Mouse (Mus musculus) inflammation-experienced regulatory T-cells, adult 6 months (primary cell): ENCODE results near the gene Maco1. TPM values are rescaled to one million over a fixed set of nuclear protein-coding genes. Genes with fewer than 3 reads are reported as not detected.

Source experiments
- ATAC-seq: one replicate; pipeline ENCODE4 v1.8.0; 2017
- polyA plus RNA-seq, 3 experiments: library from polyadenylated mRNA; unstranded; fragments of 100-300 nt; shearing (Covaris generic); gene quantifications; one replicate each; pipeline ENCODE4 v1.2.1; 2017

Gene Maco1
- polyA plus RNA-seq = 1 to 10 TPM; 3.4 to 5.5 (median 5.4) TPM

DNA sequence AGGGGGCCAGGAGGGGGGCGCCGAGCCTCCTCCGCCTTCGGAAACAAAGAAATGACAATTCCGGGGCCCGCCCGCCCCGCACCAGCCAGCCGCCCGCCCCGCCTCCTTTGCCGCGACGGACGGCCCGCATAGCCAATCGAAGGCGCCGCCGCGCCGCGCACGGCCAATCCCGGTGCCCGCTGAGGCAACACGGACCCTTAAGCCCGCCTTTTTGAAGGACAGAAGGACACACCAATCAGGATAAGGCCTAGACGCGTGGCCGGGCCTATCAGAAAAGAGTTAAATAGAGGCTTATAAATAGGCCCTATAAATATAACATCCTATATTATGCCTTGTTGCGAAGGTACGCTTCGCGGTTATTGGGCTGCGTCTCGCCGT, at the start of gene Maco1:
Gene Maco1 (minus strand): TSS at position 87 of the 378 bp plus-strand sequence.
- peak; percentile 89 for ATAC-seq

DNA sequence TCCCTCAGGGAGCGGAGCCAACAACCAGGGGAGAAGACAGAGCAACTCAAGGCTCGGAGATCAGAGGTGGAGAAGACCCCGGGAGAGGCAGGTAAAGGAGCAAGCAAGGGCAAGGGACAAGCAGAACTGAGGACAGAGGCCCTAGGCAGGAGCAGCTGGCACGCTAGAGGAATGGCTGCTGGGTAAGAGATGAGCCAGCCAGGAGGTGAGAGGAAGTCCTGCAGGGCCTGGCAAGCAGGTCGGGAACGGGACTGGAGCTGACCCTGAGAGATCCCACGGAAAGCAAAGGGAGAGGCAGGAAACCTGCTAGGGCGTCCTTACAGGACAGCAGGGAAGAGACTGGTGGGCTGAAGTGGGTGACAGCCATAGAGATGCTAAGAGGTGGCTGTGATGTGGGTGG, 48.0 kb upstream of the Maco1 start:
- ATAC-seq = no peak

DNA sequence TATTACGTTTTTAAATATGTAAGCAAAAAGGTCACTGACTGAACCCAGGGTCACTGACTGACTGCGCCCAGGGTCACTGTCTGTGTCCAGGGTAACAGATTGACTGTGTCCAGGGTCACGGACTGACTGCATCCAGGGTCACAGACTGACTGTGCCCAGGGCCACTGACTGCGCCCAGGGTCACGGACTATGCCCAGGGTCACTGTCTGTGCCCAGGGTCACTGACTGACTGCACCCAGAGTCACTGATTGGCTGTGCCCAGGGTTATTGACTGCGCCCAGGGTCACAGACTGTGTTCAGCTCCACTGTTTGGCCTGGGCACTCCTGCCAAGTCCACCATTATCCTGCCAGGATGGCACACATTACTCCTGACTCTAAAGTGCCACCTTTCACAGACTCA, 44.1 kb upstream of the Maco1 start:
- no peak for ATAC-seq

DNA sequence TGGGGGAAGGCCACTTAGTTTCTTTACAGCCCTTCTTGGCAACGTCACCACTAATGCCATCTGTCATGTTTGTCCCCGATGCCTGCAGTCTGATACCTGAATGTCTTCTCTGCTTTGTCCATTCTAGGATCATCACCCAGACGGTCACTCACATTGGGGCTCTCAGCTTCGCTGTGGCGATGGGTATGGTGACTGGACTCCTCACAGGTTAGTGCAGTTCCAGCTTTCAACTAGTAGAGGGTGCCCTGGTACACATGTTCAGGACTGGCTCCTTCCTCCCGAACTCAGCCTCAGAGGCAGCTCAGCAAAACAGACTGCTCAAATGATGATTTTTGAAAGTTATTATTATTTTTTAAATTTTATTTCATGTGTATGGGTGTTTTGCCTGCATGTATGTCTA, 39.0 kb upstream of the Maco1 start:
- ATAC-seq = no peak

DNA sequence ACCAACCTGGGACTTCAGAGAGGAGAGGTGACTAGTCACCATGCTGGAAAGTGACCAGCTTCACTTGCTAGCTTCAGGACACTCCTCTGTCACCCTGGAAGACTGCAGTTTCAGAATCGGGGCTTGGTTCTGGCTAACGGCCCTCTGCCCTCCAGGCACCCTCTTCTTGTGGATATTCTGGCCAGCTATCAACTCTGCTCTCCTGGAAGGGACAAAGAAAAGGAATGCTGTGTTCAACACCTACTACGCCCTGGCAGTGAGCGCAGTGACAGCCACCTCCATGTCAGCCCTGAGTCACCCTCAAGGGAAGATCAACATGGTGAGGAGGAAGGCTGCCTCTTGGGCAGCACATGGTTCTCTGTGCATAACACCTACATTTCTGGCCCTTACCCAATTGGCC, 31.2 kb upstream of the Maco1 start:
- no peak for ATAC-seq

DNA sequence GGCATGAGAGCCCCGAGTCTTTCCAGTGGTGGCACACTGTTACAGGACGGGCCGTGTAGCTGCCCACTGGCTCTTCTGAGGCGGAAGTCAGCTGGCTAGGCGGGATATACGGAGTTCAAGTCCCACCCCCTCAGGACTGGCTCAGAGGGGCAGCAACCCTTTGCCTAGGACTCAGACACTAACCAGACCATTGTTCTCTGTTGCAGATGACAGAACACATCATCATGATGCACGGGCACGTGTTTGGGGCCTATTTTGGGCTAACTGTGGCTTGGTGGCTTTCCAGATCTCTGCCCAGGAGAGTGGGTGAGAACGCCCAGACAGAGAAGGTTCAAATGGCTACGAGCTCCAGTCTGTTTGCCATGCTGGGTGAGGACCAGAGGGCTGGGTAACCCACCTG, 30.7 kb upstream of the Maco1 start:
- no peak for ATAC-seq

DNA sequence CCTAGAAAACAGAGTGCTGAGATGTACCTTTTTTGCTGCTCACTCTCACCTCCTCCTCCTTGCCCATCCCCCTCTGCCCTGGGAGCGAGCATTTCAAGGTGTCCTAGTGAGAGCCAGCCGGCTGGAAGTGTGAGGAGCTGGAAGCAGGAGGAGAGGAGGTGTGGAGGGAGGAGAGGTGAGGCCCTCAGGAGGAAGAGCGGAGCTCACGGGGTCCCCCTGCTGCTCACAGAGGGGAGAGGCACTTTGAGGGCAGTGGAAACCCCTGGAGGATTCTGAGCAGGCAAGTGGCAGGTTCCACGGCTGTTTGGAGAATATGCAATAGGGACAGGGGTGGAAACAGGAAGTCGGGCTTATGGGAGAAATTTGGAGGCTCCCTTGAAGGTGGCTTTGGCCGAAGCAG, 30.1 kb upstream of the Maco1 start:
- no peak for ATAC-seq

DNA sequence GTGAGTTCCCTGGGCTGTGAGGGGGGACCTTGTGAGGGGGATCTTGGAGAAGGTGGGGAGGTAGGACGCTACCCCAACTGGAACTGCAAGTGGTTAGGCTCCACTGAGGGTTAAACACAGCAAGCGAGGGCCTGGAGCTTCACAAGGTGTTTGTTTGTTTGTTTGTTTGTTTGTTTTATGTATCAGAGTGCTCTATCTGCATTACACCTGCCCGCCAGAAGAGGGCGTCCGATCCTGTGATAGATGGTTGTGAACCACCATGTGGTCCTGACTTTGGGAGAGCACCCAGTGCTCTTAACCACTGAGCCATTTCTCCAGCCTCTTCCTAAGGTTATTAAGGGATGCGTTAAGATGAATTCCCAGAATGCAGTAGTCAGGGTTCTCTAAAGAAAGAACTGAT, 26.9 kb upstream of the Maco1 start:
- no peak for ATAC-seq

DNA sequence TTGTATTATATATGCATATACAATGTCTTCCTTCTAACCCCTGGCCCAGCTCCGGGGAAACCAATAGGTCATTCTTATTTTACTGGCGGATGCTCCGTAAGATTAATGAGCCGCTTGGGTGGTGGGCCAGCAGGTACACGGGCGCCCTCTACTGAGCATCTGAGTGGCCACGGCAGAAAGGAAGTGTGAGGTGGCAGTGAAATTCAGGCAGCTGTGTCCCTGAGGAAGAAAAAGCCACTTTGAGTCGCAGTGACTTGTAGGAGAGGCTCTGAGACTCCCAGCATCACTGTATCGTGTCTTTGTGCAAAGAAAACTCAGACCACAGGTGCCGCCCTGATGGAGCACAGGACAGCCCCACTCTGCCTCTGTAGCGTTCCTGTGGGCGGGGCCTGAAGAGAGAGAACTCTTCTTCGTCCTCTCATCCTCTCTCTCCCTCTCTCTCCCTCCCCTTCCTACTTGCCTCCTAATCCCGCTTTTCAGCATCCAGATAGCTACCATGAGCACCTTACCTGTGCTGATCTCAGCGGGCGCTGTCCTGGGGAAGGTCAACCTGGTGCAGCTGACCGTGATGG, 26.4 kb upstream of the Maco1 start:
- ATAC-seq = peak; percentile 50

DNA sequence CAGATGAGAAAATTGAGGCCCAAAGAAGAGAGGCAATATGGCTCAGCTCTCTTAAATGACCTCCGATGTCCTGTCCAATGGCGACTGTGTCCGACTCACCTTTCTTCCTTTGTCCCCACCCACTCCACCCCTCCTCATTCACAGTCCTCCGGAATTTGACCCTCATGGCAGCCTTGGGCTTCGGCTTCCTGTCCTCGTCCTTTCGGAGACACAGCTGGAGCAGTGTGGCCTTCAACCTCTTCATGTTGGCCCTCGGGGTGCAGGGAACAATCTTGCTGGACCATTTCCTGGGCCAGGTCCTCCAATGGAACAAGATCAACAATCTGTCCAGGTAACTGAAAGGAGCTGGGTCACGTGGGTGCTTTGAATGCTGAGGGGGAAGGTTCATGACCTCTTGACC, 23.0 kb upstream of the Maco1 start:
- ATAC-seq = no peak

DNA sequence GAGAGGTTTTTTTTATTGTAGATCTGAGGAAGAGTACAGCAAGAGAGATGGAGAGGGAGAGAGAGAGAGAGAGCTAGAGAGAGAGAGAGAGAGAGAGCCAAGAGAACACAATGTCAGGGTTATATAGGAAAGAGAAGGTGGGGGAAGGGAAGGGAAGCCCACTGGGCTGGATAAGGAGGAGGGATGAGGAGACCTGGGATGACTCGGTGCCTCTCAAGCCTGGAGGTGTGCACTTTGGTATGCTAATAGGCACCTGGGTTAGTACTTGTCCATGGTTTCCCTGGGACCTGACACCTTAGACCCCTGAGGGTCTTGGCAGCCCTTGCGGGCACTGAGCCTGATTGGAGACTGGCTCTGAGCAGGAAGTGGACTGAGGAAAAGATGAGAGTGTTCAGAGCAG, 18.8 kb upstream of the Maco1 start:
- no peak for ATAC-seq

DNA sequence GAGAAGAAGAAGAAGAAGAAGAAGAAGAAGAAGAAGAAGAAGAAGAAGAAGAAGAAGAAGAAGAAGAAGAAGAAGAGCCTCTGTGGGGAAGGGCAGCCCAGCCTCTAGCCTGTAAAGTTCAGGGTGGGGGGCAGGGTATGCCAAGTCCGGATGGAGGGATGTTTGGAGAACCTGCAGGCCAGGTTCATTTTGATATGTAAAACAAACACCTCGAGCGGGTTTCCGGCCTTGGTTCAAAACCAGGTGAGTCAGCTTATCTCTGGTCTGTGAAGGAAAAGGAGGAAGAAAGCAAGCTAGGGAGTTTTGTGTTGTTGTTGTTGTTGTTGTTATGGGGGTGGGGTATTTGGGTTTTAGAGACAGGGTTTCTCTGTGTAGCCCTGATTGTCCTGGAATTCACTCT, 18.3 kb upstream of the Maco1 start:
- ATAC-seq = no peak

DNA sequence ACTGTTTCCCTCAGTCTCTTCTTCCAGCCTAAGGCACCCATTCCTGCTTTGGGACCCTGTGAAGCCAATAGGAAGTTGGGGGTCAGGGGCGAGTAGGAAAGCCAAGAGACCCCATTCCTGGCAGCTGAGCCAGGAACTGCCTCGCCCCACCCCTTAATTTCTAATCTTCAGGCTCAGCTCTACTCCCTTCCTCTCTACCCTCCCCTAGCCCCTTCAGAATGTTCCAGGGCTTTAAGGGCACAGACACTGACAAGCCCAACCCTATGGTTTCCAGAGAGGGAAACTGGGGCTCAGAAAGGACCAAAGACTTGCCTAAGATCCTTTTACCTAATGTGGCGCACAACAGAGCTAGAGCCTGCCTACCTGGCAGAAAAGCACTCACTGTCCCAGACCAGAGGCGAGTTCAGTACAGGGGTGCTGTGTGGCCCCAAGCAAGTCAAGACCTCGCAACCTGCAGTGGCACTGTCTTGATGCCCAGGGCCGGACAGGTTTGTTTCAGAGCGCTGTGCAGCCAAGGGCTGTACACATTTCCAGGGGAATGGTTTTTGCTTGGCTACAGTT, 16.8 kb upstream of the Maco1 start:
- no peak for ATAC-seq

DNA sequence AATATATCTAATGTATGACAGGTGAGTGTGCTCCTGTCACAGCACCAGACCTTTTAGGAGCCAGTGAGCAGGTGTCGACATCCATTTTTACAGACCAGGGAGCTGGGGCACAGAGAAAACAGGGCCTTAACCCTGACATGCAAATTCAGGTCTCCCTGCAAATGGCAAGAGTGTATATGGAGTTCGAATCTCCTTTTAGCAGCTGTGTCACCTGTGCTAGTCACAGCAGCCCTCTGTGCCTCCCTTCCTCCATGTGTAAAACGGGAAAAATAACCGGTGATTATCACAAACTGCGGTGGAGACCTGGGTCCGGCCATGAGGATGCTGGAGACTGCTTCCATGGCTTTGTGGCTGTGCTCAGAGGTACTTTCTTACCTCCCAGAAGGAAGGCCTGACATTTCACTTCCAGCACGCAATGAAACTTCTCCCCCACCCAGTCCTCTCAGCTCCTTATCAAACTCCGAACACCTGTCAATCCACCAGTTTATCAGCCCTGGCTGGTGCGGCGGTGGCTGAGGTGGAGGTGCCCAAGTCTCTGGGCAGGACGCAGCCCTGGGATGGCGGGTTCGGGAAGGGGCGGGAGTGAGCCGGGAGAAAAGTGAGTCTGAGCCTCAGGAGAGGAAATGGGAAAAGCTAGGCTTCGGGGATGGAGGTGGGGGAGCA, 16.1 kb upstream of the Maco1 start:
- no peak for ATAC-seq

DNA sequence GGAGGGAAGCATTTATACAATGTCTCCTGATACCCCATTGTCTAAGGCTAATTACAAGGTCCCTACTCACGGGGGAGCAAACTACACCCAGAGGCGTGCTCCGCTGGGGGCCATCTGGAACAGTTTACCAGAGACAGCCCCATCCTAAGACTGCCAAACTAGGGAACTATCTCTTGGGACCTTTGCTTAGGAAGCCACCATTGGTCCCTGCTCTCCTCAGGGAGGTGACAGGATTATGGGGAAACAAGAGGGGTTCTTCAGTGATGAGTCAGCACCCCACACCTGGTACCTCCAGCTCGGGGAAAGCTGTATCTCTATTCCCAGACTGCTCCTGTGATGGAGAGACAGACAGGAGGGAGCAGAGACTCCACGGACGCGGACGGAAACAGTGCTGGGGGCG, 15.3 kb upstream of the Maco1 start:
- no peak for ATAC-seq

DNA sequence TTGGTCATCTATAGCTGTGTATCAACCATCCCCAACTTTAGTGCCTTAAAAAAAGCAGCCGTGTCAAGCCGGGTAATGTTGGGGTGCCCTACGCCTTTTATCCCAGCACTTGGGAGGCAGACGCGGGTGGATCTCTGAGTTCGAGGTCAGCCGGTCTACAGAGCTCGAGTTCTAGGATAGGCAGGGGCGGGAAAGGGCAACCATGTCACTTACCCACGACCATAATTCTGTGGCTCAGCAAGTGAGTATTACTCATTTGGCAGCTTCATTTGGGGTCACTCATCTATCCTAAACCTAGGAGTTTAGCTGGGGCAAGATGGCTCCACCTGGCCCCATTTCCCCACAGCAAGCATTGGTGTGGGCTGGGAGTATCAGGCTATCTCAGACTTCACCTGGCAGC, 14.9 kb upstream of the Maco1 start:
- ATAC-seq = no peak

DNA sequence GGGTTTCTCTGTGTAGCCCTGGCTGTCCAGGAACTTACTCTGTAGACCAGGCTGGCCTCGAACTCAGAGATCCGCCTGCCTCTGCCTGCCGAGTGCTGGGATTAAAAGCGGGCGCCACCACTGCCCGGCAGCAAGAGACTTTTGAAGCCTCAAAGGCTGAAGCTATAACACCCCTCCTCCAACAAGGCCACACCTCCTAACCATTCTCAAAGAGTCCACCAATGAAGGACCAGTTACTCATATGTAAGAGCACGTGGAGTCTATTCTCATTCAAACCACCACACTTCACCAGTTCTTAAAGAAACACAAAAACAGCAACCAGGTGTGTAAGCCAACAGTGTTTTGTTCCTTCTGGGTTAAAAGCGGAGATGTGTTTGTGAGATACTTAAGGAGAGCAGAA, 14.5 kb upstream of the Maco1 start:
- no peak for ATAC-seq

DNA sequence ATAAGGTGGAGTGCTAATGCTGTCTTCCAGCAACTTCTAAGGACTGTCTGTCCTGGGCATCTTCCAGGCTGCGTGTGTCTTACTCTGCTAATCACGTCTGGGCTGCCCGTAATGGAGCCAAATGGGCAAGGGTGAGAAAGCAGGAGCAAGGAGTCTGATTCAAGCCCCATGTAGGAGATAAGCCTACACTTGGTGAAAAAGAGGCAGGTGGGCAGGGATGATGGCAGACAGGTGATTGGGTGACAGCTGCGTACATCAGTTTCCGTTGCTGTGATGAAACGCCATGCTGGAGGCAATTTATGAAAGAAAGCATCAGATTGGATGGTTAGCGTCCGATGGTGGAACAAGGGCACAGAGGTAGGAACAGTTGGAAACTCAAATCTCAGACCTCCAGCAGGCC, 14.1 kb upstream of the Maco1 start:
- ATAC-seq = no peak

DNA sequence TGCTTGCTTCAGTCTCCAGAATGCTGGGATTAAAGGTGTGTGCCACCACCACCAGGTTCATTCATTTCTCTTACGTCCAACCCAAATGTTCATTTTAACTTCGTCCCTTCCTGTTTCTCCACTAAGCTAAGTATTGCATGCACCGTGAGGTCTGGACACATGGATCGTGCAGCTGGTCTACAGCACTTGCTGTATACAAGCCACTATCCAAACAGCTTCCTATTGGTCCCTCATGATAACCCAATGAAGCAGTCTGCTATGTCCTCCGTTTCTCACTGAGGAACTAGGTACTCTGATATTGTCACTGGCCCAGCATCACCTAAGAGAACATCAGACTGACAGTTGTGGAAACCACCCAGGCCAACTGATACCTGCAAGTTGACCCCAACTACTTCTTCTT, 12.6 kb upstream of the Maco1 start:
- ATAC-seq = no peak

DNA sequence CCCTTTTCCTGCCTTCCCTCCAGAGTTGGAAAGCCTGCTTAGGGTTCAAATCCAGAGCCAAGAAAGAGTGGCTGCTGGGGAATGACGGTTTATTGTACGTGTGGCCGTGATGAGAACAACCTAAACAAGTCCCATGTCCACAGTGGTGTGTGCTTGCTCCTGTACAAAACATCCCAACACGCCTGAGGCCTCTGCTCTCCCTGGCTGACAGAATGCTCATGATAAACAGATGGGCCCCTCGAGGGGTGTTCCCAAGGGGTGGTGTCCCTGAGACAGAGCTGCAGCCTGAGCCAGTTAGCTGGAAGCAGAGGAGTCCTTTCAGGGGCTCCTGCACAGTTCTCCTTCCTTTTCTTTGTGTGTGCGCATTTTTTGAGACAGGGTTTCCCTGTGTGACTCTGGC, 12.2 kb upstream of the Maco1 start:
- ATAC-seq = no peak

DNA sequence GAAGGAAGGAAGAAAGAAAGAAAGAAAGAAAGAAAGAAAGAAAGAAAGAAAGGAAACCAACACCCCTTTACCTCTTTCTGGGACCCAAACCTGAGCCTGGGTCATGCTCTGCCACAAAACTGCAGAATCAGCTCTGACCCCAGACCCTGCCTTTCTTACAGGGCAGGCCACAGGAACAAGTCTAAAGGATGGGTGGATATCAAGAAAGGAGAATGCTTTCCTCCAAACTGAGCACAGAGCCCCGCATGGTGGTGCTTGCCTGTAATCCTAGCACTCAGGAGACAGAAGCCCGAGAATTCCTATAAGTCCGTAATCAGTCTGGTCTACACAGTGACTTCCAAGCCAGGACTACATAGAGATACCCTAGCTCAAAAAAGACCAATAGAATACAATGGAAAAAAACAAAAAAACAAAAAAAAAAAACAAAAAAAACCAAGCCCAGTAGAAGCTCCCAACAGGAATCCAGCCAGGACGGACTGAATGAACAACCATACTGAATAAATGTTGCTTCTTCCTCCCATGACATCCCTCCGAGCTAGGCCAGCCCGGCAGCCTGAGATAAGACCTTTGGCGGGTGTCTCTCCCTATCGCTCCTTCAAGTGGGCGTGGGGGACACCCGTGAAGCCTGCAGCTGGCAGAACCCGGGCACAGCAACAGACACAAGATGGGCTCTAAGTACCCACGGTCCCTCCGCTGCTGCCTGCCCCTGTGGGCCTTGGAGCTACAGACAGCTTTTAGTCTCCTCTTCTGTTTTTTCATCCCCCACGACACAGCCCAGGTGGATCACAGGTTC, 11.0 kb upstream of the Maco1 start, which contains the start of gene Rhd:
Gene Rhd (plus strand): TSS at position 600 of the 793 bp plus-strand sequence.
- no peak for ATAC-seq

DNA sequence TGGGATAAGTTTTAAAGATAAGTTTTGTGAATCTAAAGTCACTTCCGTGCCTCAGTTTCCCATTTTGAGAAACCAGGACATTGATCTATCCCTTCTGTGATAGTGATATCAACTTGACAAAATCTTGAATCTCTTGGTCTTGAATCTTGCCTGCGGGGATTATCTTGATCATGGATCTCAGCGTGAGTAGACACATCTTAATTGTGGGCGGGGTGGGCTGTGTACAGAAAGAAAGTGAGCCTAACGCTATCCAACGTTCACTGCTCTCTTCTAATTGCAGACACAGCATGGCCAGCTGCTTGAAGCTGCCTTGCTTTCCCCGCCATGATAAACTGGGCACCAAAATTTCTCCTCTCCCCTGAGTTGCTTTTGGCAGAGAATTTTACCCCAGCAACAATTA, 9.9 kb upstream of the Maco1 start:
- no peak for ATAC-seq

DNA sequence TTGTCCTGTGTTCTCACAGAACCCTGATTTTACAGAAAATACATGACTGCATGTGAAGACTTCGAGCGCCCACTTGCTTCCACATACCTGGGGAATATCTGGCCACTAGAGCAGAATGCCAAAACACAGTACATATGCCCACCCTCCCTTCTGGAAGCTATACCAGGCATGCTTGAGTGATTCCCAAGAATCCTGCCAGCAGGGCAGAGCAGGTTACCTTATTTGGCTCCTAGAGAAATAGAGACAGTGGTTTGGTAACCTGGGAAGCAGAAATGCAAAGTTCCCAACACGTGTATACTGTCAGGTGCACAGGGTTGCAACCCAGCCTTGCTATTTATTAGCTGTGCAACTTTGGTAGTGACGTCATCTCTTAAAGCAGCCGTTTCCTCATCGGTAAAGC, 8.7 kb upstream of the Maco1 start:
- ATAC-seq = no peak

DNA sequence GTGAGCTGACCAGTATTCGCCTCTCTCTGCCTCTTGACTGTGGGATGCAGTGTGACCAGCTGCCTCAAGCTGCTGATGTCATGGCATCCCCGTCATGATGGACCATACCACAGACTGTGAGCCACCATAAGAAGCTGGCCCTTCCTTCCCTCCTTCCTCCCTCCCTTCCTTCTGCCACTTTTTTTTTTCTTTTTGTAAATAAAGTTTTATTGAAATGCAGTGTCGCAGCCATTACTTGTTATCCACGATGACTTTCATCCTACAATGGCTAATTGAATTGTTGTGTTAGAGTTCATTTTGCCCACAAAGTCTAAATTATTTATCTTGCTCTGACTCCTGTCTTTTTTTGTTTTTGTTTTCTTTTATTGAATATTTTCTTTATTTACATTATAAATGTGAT, 5.3 kb upstream of the Maco1 start:
- ATAC-seq = no peak
